Mouse (Mus musculus): Measurements from ENCODE around the gene E330021D16Rik. TPM values are rescaled to one million over a fixed set of nuclear protein-coding genes. Genes with fewer than 3 reads are reported as not detected.

The E330021D16Rik gene
- polyA plus RNA-seq (2014; fragmentation: Nextera tagmentation; extraction: Ambion mirVana): 0.24 and 0.92 TPM in 2 replicates

GRCm38 (mm10) chr6:136415133-136415775 lies at the start of gene E330021D16Rik:
Gene E330021D16Rik, minus strand, starts transcription at chr6:136415569.
- no peak for ATAC-seq (ENCODE audit: low FRiP score, low TSS enrichment)
- H3K9me3 ChIP-seq (ENCODE audit: control insufficient read depth, low read length): no peaks in the 10 kb centered on the region
- H3K27me3 ChIP-seq (ENCODE audit: control insufficient read depth, insufficient read depth, low read length): no peaks in the 10 kb centered on the region
- no peak within 1 kb of the TSS for H3K9ac ChIP-seq (ENCODE audit: low read depth, low read length)
- 86% methylated on average over 9 of the region's 9 CpGs for WGBS
- H3K36me3 ChIP-seq (ENCODE audit: control insufficient read depth, insufficient read depth, low read length): no peaks in the 10 kb centered on the region
- H3K4me2 ChIP-seq (replicated peaks; ENCODE audit: low read depth, low read length): no peak within 1 kb of the TSS
- no peak within 1 kb of the TSS for H3K4me3 ChIP-seq (ENCODE audit: low read length)
- no peaks in the 10 kb centered on the region for H3K4me1 ChIP-seq (ENCODE audit: control insufficient read depth, insufficient read depth, low read length)
- no peak within 1 kb of the TSS for H3K27ac ChIP-seq (ENCODE audit: low read depth, low read length)

- WGBS: 69% methylated on average over 8 of the region's 8 CpGs
- no peak overlapping the region for H3K4me2 ChIP-seq (replicated peaks; ENCODE audit: low read depth, low read length)
- no peak overlapping the region for H3K9ac ChIP-seq (ENCODE audit: low read depth, low read length)
- H3K4me1 ChIP-seq (ENCODE audit: control insufficient read depth, insufficient read depth, low read length): peaks cover 17% of the 10 kb centered on the region
- ATAC-seq (ENCODE audit: low FRiP score, low TSS enrichment): no peak
- peaks cover 5% of the 10 kb centered on the region for H3K9me3 ChIP-seq (ENCODE audit: control insufficient read depth, low read length)
- no peaks in the 10 kb centered on the region for H3K27me3 ChIP-seq (ENCODE audit: control insufficient read depth, insufficient read depth, low read length)
- H3K4me3 ChIP-seq (ENCODE audit: low read length): no peak overlapping the region
- H3K36me3 ChIP-seq (ENCODE audit: control insufficient read depth, insufficient read depth, low read length): no peaks in the 10 kb centered on the region
- peak overlapping the region; percentile 51; the same call in 1 of the 2 replicates for H3K27ac ChIP-seq (ENCODE audit: low read depth, low read length)
These were observed 49.7 kb upstream of the E330021D16Rik start for GRCm38 (mm10) chr6:136465021-136465420.

GRCm38 (mm10) chr6:136464121-136464621 lies 48.8 kb upstream of the E330021D16Rik start:
- 64% methylated on average over 12 of the region's 12 CpGs for WGBS
- peaks cover 14% of the 10 kb centered on the region for H3K4me1 ChIP-seq (ENCODE audit: control insufficient read depth, insufficient read depth, low read length)
- H3K4me2 ChIP-seq (replicated peaks; ENCODE audit: low read depth, low read length): no peak overlapping the region
- H3K4me3 ChIP-seq (ENCODE audit: low read length): no peak overlapping the region
- peak overlapping the region; percentile 51; the same call in 1 of the 2 replicates for H3K27ac ChIP-seq (ENCODE audit: low read depth, low read length)
- H3K9me3 ChIP-seq (ENCODE audit: control insufficient read depth, low read length): no peaks in the 10 kb centered on the region
- no peaks in the 10 kb centered on the region for H3K27me3 ChIP-seq (ENCODE audit: control insufficient read depth, insufficient read depth, low read length)
- no peak overlapping the region for H3K9ac ChIP-seq (ENCODE audit: low read depth, low read length)
- H3K36me3 ChIP-seq (ENCODE audit: control insufficient read depth, insufficient read depth, low read length): no peaks in the 10 kb centered on the region
- no peak for ATAC-seq (ENCODE audit: low FRiP score, low TSS enrichment)

GRCm38 (mm10) chr6:136463491-136463890 lies 48.1 kb upstream of the E330021D16Rik start:
- H3K4me1 ChIP-seq (ENCODE audit: control insufficient read depth, insufficient read depth, low read length): peaks cover 8% of the 10 kb centered on the region; the same call in 1 of the 2 replicates
- ATAC-seq (ENCODE audit: low FRiP score, low TSS enrichment): no peak
- no peaks in the 10 kb centered on the region for H3K36me3 ChIP-seq (ENCODE audit: control insufficient read depth, insufficient read depth, low read length)
- WGBS: 86% methylated on average over 9 of the region's 9 CpGs
- H3K4me3 ChIP-seq (ENCODE audit: low read length): no peak overlapping the region
- H3K4me2 ChIP-seq (replicated peaks; ENCODE audit: low read depth, low read length): no peak overlapping the region
- H3K9me3 ChIP-seq (ENCODE audit: control insufficient read depth, low read length): no peaks in the 10 kb centered on the region
- H3K9ac ChIP-seq (ENCODE audit: low read depth, low read length): no peak overlapping the region
- no peaks in the 10 kb centered on the region for H3K27me3 ChIP-seq (ENCODE audit: control insufficient read depth, insufficient read depth, low read length)
- no peak overlapping the region for H3K27ac ChIP-seq (ENCODE audit: low read depth, low read length)

GRCm38 (mm10) chr6:136459156-136459555 lies 43.8 kb upstream of the E330021D16Rik start:
- Histone ChIP-seq H3K4me1 (ENCODE audit: control insufficient read depth, insufficient read depth, low read length) (0 out of 2 replicates have a peak, but pooled peaks cover under 1% of the 10 kb centered on the region), H3K27me3 (ENCODE audit: control insufficient read depth, insufficient read depth, low read length) (no peaks in the 10 kb centered on the region), H3K4me2 (replicated peaks; ENCODE audit: low read depth, low read length) (no peak overlapping the region), H3K4me3 (ENCODE audit: low read length) (no peak overlapping the region), H3K9me3 (ENCODE audit: control insufficient read depth, low read length) (no peaks in the 10 kb centered on the region), H3K36me3 (ENCODE audit: control insufficient read depth, insufficient read depth, low read length) (no peaks in the 10 kb centered on the region), H3K9ac (ENCODE audit: low read depth, low read length) (no peak overlapping the region), H3K27ac (ENCODE audit: low read depth, low read length) (no peak overlapping the region)
- no peak for ATAC-seq (ENCODE audit: low FRiP score, low TSS enrichment)
- 86% methylated on average over 7 of the region's 7 CpGs for WGBS

- ATAC-seq (ENCODE audit: low FRiP score, low TSS enrichment): no peak
- Histone ChIP-seq H3K9me3 (ENCODE audit: control insufficient read depth, low read length) (no peaks in the 10 kb centered on the region), H3K36me3 (ENCODE audit: control insufficient read depth, insufficient read depth, low read length) (no peaks in the 10 kb centered on the region), H3K27me3 (ENCODE audit: control insufficient read depth, insufficient read depth, low read length) (no peaks in the 10 kb centered on the region), H3K4me2 (replicated peaks; ENCODE audit: low read depth, low read length) (no peak overlapping the region), H3K9ac (ENCODE audit: low read depth, low read length) (no peak overlapping the region), H3K27ac (ENCODE audit: low read depth, low read length) (no peak overlapping the region), H3K4me3 (ENCODE audit: low read length) (no peak overlapping the region), H3K4me1 (ENCODE audit: control insufficient read depth, insufficient read depth, low read length) (no peaks in the 10 kb centered on the region)
- WGBS: 82% methylated on average over 1 of the region's 1 CpGs
These were observed 40.9 kb upstream of the E330021D16Rik start for GRCm38 (mm10) chr6:136456302-136456701.

GRCm38 (mm10) chr6:136455696-136456095 lies 40.3 kb upstream of the E330021D16Rik start:
- no peaks in the 10 kb centered on the region for H3K9me3 ChIP-seq (ENCODE audit: control insufficient read depth, low read length)
- H3K9ac ChIP-seq (ENCODE audit: low read depth, low read length): no peak overlapping the region
- H3K4me1 ChIP-seq (ENCODE audit: control insufficient read depth, insufficient read depth, low read length): no peaks in the 10 kb centered on the region
- no peak overlapping the region for H3K4me2 ChIP-seq (replicated peaks; ENCODE audit: low read depth, low read length)
- H3K27me3 ChIP-seq (ENCODE audit: control insufficient read depth, insufficient read depth, low read length): no peaks in the 10 kb centered on the region
- H3K36me3 ChIP-seq (ENCODE audit: control insufficient read depth, insufficient read depth, low read length): no peaks in the 10 kb centered on the region
- ATAC-seq (ENCODE audit: low FRiP score, low TSS enrichment): no peak
- no peak overlapping the region for H3K27ac ChIP-seq (ENCODE audit: low read depth, low read length)
- no peak overlapping the region for H3K4me3 ChIP-seq (ENCODE audit: low read length)
- 68% methylated on average over 3 of the region's 3 CpGs for WGBS

- Histone ChIP-seq H3K9me3 (ENCODE audit: control insufficient read depth, low read length) (0 out of 2 replicates have a peak, but pooled peaks cover 4% of the 10 kb centered on the region), H3K36me3 (ENCODE audit: control insufficient read depth, insufficient read depth, low read length) (no peaks in the 10 kb centered on the region), H3K4me1 (ENCODE audit: control insufficient read depth, insufficient read depth, low read length) (0 out of 2 replicates have a peak, but pooled peaks cover 5% of the 10 kb centered on the region), H3K27me3 (ENCODE audit: control insufficient read depth, insufficient read depth, low read length) (no peaks in the 10 kb centered on the region), H3K4me2 (replicated peaks; ENCODE audit: low read depth, low read length) (no peak overlapping the region), H3K27ac (ENCODE audit: low read depth, low read length) (no peak overlapping the region), H3K9ac (ENCODE audit: low read depth, low read length) (no peak overlapping the region), H3K4me3 (ENCODE audit: low read length) (no peak overlapping the region)
- 77% methylated on average over 3 of the region's 3 CpGs for WGBS
- no peak for ATAC-seq (ENCODE audit: low FRiP score, low TSS enrichment)
These were observed 37.3 kb upstream of the E330021D16Rik start for GRCm38 (mm10) chr6:136452623-136453022.

GRCm38 (mm10) chr6:136450863-136451262 lies 35.5 kb upstream of the E330021D16Rik start:
- 0 out of 2 replicates have a peak, but pooled peaks cover 4% of the 10 kb centered on the region for H3K9me3 ChIP-seq (ENCODE audit: control insufficient read depth, low read length)
- H3K9ac ChIP-seq (ENCODE audit: low read depth, low read length): no peak overlapping the region
- no peaks in the 10 kb centered on the region for H3K27me3 ChIP-seq (ENCODE audit: control insufficient read depth, insufficient read depth, low read length)
- WGBS: 90% methylated on average over 6 of the region's 6 CpGs
- no peak overlapping the region for H3K27ac ChIP-seq (ENCODE audit: low read depth, low read length)
- H3K4me3 ChIP-seq (ENCODE audit: low read length): no peak overlapping the region
- H3K4me2 ChIP-seq (replicated peaks; ENCODE audit: low read depth, low read length): no peak overlapping the region
- no peak for ATAC-seq (ENCODE audit: low FRiP score, low TSS enrichment)
- no peaks in the 10 kb centered on the region for H3K36me3 ChIP-seq (ENCODE audit: control insufficient read depth, insufficient read depth, low read length)
- H3K4me1 ChIP-seq (ENCODE audit: control insufficient read depth, insufficient read depth, low read length): 0 out of 2 replicates have a peak, but pooled peaks cover 5% of the 10 kb centered on the region

All from kidney, embryonic 14.5 days (tissue).